Comparison of ENCODE assay signal across 13 mouse cellular contexts in genomic region chr16:24492194-24492940, GRCm38 (mm10).
DNase-seq lines count a peak whose midpoint lies in the region; ATAC-seq and TF ChIP-seq lines count a peak whose summit lies in the region.
"Had no signal": no experiment of that assay in that cellular context is flagged by ENCODE, and none has a peak within 500 bp of the region (broad histone marks: within the 10 kb centered on the region; RNA-seq: fewer than 3 reads in every experiment).

No protein-coding gene starts in this region.

- H3K4me2 ChIP-seq in kidney, postnatal 0 days (ENCODE audit: low read length), result no peak overlapping the region
- no peak overlapping the region for H3K4me2 ChIP-seq in kidney, embryonic 14.5 days (replicated peaks; ENCODE audit: low read depth, low read length)
- H3K4me2 ChIP-seq: forebrain, embryonic 13.5 days; neural tube, embryonic 12.5 days had no signal

- no peaks in the 10 kb centered on the region for H3K27me3 ChIP-seq in kidney, postnatal 0 days (ENCODE audit: insufficient read depth, low read length)
- H3K27me3 ChIP-seq in kidney, embryonic 14.5 days (ENCODE audit: control insufficient read depth, insufficient read depth, low read length), result no peaks in the 10 kb centered on the region
- no peaks in the 10 kb centered on the region for H3K27me3 ChIP-seq in G1E (ENCODE audit: insufficient read depth, low read length)
- H3K27me3 ChIP-seq: forebrain, embryonic 13.5 days; neural tube, embryonic 12.5 days had no signal

- no peaks in the 10 kb centered on the region for H3K36me3 ChIP-seq in kidney, postnatal 0 days (ENCODE audit: insufficient read depth, low read length)
- no peaks in the 10 kb centered on the region for H3K36me3 ChIP-seq in kidney, embryonic 14.5 days (ENCODE audit: control insufficient read depth, insufficient read depth, low read length)
- no peaks in the 10 kb centered on the region for H3K36me3 ChIP-seq in G1E (replicated peaks)
- H3K36me3 ChIP-seq: neural tube, embryonic 12.5 days had no signal

- H3K4me1 ChIP-seq in kidney, postnatal 0 days (replicated peaks; ENCODE audit: insufficient read depth, low read length), result peaks cover 42% of the 10 kb centered on the region
- H3K4me1 ChIP-seq in kidney, embryonic 14.5 days (ENCODE audit: control insufficient read depth, insufficient read depth, low read length), result peaks cover 21% of the 10 kb centered on the region
- no peaks in the 10 kb centered on the region for H3K4me1 ChIP-seq in G1E (ENCODE audit: insufficient read depth, low read depth, low read length)

- 69% methylated on average over 4 of the region's 4 CpGs for WGBS in kidney, postnatal 0 days
- WGBS in kidney, embryonic 14.5 days, result 77% methylated on average over 4 of the region's 4 CpGs

- no peak overlapping the region for H3K9ac ChIP-seq in kidney, postnatal 0 days (ENCODE audit: low read depth, low read length)
- H3K9ac ChIP-seq in kidney, embryonic 14.5 days (ENCODE audit: low read depth, low read length), result no peak overlapping the region
- H3K9ac ChIP-seq: forebrain, embryonic 13.5 days; neural tube, embryonic 12.5 days had no signal

- H3K9me3 ChIP-seq in kidney, postnatal 0 days (replicated peaks; ENCODE audit: low read length), result no peaks in the 10 kb centered on the region
- H3K9me3 ChIP-seq in kidney, embryonic 14.5 days (ENCODE audit: control insufficient read depth, low read length), result no peaks in the 10 kb centered on the region
- H3K9me3 ChIP-seq in G1E (replicated peaks), result peaks cover 54% of the 10 kb centered on the region
- H3K9me3 ChIP-seq: forebrain, embryonic 13.5 days; neural tube, embryonic 12.5 days had no signal

- TF ChIP-seq CTCF in kidney, postnatal 0 days (IDR thresholded peaks at IDR 0.05; ENCODE audit: low read depth), result no peak
- TF ChIP-seq CTCF in G1E (IDR thresholded peaks at IDR 0.05; ENCODE audit: low read depth, low read length), result no peak

- H3K4me3 ChIP-seq in kidney, postnatal 0 days (replicated peaks; ENCODE audit: low read depth, low read length), result no peak overlapping the region
- no peak overlapping the region for H3K4me3 ChIP-seq in kidney, embryonic 14.5 days (ENCODE audit: low read length)
- H3K4me3 ChIP-seq in G1E (ENCODE audit: low read depth, low read length), result peak overlapping the region; percentile 14; the same call in 1 of the 2 replicates
- H3K4me3 ChIP-seq: forebrain, embryonic 13.5 days; neural tube, embryonic 12.5 days had no signal

- 0 out of 2 replicates have a peak, but pooled peaks have one; percentile 29 for ATAC-seq in kidney, postnatal 0 days (replicated peaks; ENCODE audit: low FRiP score, low read depth)
- ATAC-seq in kidney, embryonic 14.5 days (ENCODE audit: low FRiP score, low TSS enrichment), result no peak
- no peak for ATAC-seq in G1E (ENCODE audit: extremely low read depth, insufficient number of reproducible peaks, low FRiP score, poor library complexity, severe bottlenecking)
- ATAC-seq: forebrain, embryonic 13.5 days had no signal

- no peak overlapping the region for H3K27ac ChIP-seq in kidney, postnatal 0 days
- no peak overlapping the region for H3K27ac ChIP-seq in kidney, embryonic 14.5 days (ENCODE audit: low read depth, low read length)
- H3K27ac ChIP-seq: forebrain, embryonic 13.5 days; macrophage; neural tube, embryonic 12.5 days had no signal

- DNase-seq in kidney, postnatal 0 days (ENCODE audit: low spot score), result no peak
- no peak for DNase-seq in G1E (ENCODE audit: low spot score)
- peak; percentile 63 to 67 for DNase-seq in heart, adult 9 months (ENCODE audit: low spot score in 2 of 2)
- peak; percentile 59 for DNase-seq in lung, postnatal 10 days
- DNase-seq in adrenal gland, postnatal 14 days, result no peak
- no peak for DNase-seq in urinary bladder, adult 18-20 months (ENCODE audit: low spot score in 2 of 2)
- DNase-seq: adrenal gland, adult 2 months; kidney, postnatal 14 days; right cerebral cortex, postnatal 25 days had no signal

Comparison
In these comparisons a context has a peak if more than half of its experiments do, and no peak if none do; other contexts are left out.
1. DNase-seq: peak in heart, adult 9 months (2 of 2) and lung, postnatal 10 days (single experiment); none in kidney, postnatal 0 days (single experiment), G1E (single experiment), adrenal gland, postnatal 14 days (single experiment) and urinary bladder, adult 18-20 months (0 of 2).